Mouse (Mus musculus) heart, postnatal 25 days (tissue): ENCODE results near the gene Ptprg. TPM values are rescaled to one million over a fixed set of nuclear protein-coding genes. Genes with fewer than 3 reads are reported as not detected.

Experiments used
- DNase-seq: peaks from one replicate; pipeline ENCODE4 v3.0.0; 2022; ENCODE audit warnings: low spot score
- intact Hi-C: fragments of 180-260 bp; cut with DNase I; formaldehyde crosslinking; loops from one replicate; pipeline ENCODE4 v1.15.1; 2025
- total RNA-seq, 2 experiments: library from RNA; stranded (reverse); gene quantifications; 2 replicates each; pipeline ENCODE4 v1.2.3; 2021

The Ptprg gene
- 10 to 100 TPM; 58.0 to 62.3 TPM for total RNA-seq

DNA sequence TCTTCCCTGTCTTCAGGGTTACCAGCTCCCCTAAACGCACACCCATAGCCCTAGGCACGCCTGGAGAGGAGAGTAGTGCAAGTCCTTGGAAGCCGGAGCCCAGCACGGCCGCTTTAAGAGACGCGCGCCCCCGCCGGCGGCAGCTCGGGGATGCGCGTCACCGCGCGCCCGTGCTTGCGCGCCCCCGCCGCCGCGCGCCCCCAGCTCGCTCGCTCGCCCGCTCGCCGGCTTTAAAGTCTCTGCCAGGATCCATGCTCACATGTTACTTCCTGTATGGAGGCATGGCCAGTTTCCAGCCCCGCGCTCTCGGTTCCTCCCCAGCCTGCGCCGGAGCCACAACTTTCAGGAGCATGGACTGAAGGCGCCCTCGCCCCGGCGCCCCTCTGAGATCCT is at the start of gene Ptprg:
TSS of gene Ptprg (plus strand) at position 260 of the 393 bp plus-strand sequence.
- DNase-seq = peak; percentile 80
- intact Hi-C loops = loop anchor here (10.0 kb wide), 1 partner anchor 312 kb away; no protein-coding TSS in a partner anchor

DNA sequence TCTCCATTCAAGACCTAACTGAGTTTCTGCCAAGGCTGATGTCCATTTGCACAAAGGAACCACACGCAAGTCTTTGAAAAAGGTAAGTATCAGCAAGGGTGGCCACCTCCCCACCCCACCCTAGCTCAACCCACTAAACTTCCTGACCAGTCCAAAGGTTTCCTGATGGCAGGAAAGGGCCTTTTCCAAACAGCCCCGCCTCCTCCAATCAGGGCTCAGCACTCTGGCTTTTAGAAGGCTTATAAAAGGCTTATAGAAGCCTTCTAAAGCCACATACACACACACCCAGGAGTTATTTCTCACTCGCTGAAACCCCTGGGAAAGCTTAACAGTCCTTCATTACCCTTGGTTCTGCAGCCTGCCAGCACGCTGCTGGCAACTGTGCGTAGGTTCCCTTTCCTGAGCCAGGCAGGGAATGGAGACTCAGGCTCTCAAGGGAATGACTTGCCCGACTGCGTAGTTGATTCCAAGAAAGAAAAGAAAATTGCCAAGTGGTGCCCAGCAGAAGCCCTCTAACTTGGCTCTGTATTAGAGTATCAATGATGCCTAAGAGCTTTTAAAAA is 49.4 kb upstream of the Ptprg start:
- intact Hi-C loops = no loop called here
- DNase-seq = no peak

GRCm38 (mm10) chr14:11510173-11510572 is 43.2 kb upstream of the Ptprg start:
- intact Hi-C loops = no loop called here
- DNase-seq = peak; percentile 9

DNA sequence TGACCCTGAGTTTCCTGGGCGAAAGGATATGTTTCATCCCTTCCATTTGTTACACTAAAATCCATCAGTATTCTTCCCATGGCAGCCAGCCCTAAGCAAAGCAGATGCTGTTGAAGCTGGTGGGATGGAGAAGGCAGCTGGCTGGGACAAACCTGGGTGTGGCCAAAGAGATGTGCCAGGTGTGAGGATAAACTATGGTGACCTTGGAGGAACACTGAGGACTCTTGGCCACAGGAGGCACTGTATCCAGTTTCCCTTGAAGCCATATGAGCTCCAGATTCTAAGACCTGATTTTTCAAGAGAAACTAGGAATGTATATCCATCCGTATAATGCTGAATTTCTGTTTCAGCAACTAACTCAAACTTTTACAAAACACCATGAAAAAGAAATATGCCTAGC is 34.2 kb upstream of the Ptprg start:
- DNase-seq = no peak
- intact Hi-C loops = no loop called here

GRCm38 (mm10) chr14:11523052-11523451 is 30.3 kb upstream of the Ptprg start:
- DNase-seq = no peak
- intact Hi-C loops = no loop called here

DNA sequence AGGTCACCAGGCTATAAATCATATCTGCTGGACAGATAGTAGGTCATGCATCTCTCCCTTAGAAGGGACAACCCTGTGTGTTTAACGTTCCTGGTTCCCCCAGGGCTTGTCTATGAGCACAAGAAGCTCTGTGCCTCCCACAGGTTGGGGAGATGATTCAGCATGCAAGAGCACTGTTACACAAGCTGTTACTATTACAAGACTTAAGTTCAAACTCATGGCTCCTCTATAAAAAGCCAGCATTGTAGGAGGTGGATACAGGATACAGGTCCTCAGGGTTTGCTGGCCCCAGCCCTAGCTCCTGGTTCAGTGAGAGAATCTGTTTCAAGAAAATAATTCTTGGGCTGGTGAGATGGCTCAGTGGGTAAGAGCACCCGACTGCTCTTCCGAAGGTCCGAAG is 23.7 kb upstream of the Ptprg start:
- intact Hi-C loops = no loop called here
- no peak for DNase-seq

GRCm38 (mm10) chr14:11534456-11534855 is 18.9 kb upstream of the Ptprg start:
- intact Hi-C loops = no loop called here
- DNase-seq = peak; percentile 13

DNA sequence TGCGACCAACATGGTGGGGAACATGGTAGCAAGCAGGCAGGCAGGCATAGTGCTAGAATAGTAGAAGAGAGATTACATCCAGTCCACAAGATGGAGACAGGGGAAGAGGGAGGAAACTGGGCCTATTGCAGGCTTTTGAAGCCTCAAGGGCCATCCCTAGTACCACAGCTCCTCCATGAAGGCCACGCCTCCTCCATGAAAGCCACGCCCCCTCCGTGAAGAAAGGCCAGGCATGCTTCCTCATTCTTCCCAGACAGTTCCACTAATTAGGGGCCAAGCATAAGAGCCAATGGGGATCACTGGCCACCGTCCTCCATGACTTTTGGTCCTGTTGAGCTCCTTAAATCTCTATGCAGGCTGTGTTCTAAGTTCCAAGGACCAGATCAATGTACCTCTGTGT is 17.2 kb upstream of the Ptprg start:
- no peak for DNase-seq
- intact Hi-C loops = no loop called here

DNA sequence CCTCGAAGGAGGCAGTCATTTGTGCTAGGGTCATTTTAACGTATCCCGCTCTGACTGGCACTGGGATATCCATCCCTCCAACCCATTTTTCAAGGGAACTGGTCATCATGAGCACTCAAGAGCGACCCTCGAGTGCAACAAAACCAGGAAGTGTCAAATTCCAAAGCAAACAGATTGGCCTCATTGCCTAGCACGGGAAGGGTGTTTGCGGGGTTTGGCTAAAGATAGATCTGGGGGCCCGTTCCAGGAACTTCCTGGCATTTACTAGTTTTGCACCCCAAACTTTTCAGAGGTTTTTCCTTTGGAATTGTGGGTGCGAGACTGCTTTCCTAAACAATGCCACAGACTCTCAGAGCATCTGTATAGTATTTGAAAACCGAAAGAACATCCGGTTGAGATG is 1.4 kb upstream of the Ptprg start:
- DNase-seq = no peak
- intact Hi-C loops = loop anchor here (10.0 kb wide), 1 partner anchor 313 kb away; no protein-coding TSS in a partner anchor

DNA sequence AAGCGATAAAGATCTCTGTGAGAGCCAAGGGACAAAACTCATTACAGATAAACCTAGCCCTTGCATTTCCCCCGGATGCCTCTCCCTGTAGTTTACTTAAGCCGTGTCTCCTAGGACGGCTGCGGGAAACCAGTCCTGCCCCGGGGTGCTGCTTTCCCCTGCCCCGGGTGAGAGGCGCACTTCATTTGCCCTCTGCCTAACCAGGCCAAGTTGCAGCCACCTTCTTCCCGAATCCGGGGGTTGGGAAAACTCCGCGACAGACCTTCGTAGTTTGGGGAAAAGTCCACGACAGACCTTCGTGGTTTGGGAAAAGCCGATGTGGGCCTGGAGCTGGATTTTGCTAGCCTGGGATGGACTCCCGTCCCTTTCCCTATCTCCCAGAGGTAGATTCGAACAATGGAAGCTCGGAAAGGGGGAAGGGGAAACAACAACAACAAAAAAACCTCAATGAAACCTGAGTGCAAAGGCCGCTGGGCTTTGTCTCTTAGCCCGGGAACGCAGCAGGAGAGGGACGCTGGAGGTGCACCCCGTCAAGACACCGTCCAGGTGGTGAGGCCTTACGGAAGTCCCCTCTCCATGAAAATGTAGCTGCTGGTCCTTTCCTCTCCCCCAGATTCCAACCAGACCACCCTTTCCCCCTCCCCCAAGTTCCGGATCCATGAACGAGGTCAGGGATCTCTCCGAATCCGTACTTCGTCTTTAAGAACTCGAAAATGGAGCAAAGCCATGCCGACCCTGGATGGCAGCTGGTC is 635 bp upstream of the Ptprg start:
- intact Hi-C loops = loop anchor here (10.0 kb wide), 1 partner anchor 312 kb away; no protein-coding TSS in a partner anchor
- no peak for DNase-seq

GRCm38 (mm10) chr14:11553679-11554305 is 460 bp downstream of the Ptprg start:
- DNase-seq = no peak
- intact Hi-C loops = loop anchor here (2.0 to 10.0 kb wide), 2 partner anchors 259 to 311 kb away; no protein-coding TSS in a partner anchor

DNA sequence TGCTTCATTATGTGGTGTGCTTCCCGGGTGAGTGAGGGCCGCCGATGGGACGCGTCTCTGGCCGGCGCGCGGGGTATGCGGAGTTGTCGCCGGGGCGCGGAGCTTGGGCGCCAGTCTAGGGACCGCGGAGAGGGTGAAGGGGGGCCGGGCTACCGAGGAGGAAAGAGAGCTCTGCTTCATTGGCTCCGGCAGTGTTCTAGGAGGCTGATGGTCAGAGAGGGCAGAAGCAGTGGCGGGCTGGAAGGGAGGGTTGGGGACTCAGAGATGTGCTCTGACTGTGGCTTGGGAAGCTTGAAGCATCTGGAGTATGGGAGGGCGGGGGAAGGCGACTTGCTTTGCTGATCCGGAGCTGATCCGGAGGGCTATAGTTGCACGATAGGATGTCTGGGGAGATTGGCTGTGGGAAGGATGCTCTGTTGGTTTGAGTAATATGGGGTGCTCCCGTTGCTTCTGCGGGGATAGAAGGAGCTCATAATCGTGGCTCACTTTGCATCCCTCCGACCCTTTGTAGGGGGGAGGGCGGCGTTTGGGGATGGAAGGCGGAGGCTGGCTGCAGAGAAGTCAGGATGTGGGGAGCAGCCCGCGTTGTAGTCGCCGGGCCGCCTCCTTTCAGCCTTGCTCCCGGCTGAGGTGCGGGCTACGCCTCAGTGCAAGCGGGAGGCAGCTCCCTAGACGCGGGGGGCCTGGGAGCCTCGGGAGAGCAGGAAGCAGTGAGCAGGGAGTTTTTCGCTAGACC is 1.1 kb downstream of the Ptprg start:
- intact Hi-C loops = loop anchor here (2.0 to 10.0 kb wide), 4 partner anchors 88 to 310 kb away; no protein-coding TSS in a partner anchor
- peak; percentile 35 for DNase-seq

- no peak for DNase-seq
- intact Hi-C loops = loop anchor here (2.0 to 10.0 kb wide), 4 partner anchors 87 to 310 kb away; no protein-coding TSS in a partner anchor
Measured at GRCm38 (mm10) chr14:11555061-11555501, 1.7 kb downstream of the Ptprg start.

DNA sequence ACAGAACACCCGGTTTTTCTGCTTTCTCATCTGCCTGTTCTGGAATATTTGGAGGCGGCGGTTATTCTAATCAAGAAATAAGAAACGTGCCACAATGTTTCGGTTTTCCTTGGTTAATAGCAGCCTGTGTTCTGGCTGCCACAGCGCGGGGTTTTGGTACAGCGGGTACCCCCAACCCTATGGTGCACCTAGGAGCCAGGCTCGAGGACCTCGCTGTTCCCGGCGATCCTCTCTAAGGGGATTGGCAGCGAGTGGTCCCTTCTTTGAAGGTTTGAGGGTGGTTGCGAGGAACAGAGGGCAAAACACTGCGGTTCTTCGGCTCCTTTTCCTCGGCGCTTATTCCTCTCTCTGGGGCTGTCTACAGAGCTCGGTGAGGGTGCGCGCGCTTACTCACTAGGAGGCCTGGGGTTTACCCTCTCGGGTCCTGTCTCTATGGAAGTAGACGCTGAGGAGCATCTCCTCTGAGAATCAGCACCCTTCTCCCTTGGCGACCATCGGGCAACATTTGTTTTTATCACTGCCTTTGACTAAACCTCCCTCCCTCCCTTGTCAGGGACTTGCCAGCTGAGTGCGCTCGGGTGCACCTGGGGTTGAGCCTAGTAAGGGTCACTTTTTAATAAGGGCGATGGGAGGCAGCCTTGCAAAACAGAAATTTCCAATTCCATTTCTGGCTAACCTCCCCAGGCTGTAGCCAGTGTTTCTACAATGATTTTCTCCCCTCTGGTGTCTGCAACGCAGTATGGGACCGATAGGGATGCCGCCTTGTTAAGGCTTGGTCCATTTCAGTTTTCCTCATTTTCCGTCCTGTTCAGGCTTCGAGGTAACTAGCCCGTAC is 2.4 kb downstream of the Ptprg start:
- intact Hi-C loops = loop anchor here (1.0 to 10.0 kb wide), 5 partner anchors 87 to 585 kb away; no protein-coding TSS in a partner anchor
- no peak for DNase-seq

GRCm38 (mm10) chr14:11556356-11557130 is 3.2 kb downstream of the Ptprg start:
- peak; percentile 47 for DNase-seq
- intact Hi-C loops = loop anchor here (1.0 to 10.0 kb wide), 4 partner anchors 86 to 584 kb away; no protein-coding TSS in a partner anchor

DNA sequence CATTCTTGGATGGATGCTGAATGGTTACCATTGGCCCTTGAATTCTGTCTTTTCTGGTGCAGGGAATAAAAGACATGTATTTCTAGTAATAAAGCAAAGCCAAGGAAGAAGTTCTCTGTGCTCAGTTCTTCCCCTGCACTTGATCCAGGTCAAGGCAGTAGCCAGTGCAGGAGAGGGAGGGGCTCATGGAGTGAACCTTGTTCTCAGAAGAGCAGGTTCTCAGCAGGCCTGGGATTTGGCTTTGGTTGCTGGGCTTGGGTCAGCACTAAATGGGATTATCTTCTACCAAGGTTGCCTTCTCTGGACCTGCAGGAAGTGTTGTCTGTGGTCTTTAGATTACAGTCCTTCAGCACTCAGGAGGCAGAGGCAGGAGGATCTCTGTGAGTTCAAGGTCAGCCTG is 5.2 kb downstream of the Ptprg start:
- no peak for DNase-seq
- intact Hi-C loops = loop anchor here (5.0 to 10.0 kb wide), 3 partner anchors 84 to 306 kb away; no protein-coding TSS in a partner anchor

GRCm38 (mm10) chr14:11560641-11561232 is 7.4 kb downstream of the Ptprg start:
- intact Hi-C loops = loop anchor here (2.0 kb wide), 1 partner anchor 14 kb away; no protein-coding TSS in a partner anchor
- no peak for DNase-seq

DNA sequence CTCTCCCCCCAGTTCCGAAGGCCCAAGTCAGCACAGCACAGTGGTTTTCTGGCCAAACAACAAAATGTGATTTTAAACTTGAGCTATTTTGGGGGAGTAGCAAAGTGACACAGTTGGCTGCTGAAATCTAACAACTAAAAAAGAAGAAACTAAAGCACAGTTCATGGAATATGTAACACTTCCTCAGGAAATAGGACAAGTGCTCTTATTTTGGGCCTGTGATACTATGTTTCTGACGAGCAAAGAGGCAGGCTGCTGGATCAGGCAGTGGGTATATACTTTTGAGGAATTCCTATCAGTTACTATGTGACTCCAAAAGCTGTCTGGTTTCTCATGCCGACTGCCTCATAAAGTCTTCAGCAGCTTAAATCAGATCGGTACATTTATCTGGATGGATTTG is 8.1 kb downstream of the Ptprg start:
- no peak for DNase-seq
- intact Hi-C loops = loop anchor here (2.0 kb wide), 1 partner anchor 13 kb away; no protein-coding TSS in a partner anchor
